11 mouse cellular contexts compared by ENCODE assay signal in genomic region chr3:127694802-127695771, GRCm38 (mm10).
DNase-seq lines count a peak whose midpoint lies in the region; ATAC-seq lines count a peak whose summit lies in the region.
"Had no signal": no experiment of that assay in that cellular context is flagged by ENCODE, and none has a peak within 500 bp of the region (broad histone marks: within the 10 kb centered on the region; RNA-seq: fewer than 3 reads in every experiment).

No protein-coding gene starts in this region.

- H3K4me1 ChIP-seq in heart, embryonic 15.5 days (replicated peaks): peaks cover 4% of the 10 kb centered on the region; the same call in 1 of the 2 replicates
- H3K4me1 ChIP-seq in forebrain, embryonic 11.5 days (replicated peaks; ENCODE audit: control insufficient read depth, insufficient read depth, low read length): peaks cover 16% of the 10 kb centered on the region
- H3K4me1 ChIP-seq in midbrain, embryonic 10.5 days: peaks cover 22% of the 10 kb centered on the region
- no peaks in the 10 kb centered on the region; the same call in 1 of the 2 replicates for H3K4me1 ChIP-seq in liver, embryonic 12.5 days

- no peak for ATAC-seq in heart, embryonic 15.5 days (replicated peaks; ENCODE audit: insufficient number of reproducible peaks, insufficient read depth, low FRiP score, low read depth)
- peak; percentile 87 for ATAC-seq in forebrain, embryonic 11.5 days (replicated peaks; ENCODE audit: low FRiP score)
- ATAC-seq in liver, embryonic 12.5 days: no peak

- H3K9me3 ChIP-seq in heart, embryonic 15.5 days (replicated peaks): no peaks in the 10 kb centered on the region
- no peaks in the 10 kb centered on the region for H3K9me3 ChIP-seq in forebrain, embryonic 11.5 days (ENCODE audit: control insufficient read depth, low read length)
- no peaks in the 10 kb centered on the region for H3K9me3 ChIP-seq in midbrain, embryonic 10.5 days (replicated peaks)
- no peaks in the 10 kb centered on the region for H3K9me3 ChIP-seq in liver, embryonic 12.5 days (replicated peaks)
- H3K9me3 ChIP-seq: G1E had no signal

- peak overlapping the region; percentile 33 for H3K4me3 ChIP-seq in heart, embryonic 15.5 days
- H3K4me3 ChIP-seq in forebrain, embryonic 11.5 days (ENCODE audit: low read depth, low read length): peak overlapping the region; percentile 26
- H3K4me3 ChIP-seq in midbrain, embryonic 10.5 days: peak overlapping the region; percentile 53
- no peak overlapping the region for H3K4me3 ChIP-seq in liver, embryonic 12.5 days

- no peak overlapping the region for H3K27ac ChIP-seq in heart, embryonic 15.5 days
- H3K27ac ChIP-seq in forebrain, embryonic 11.5 days (ENCODE audit: low read depth, low read length): peak overlapping the region; percentile 81
- peak overlapping the region; percentile 71 for H3K27ac ChIP-seq in midbrain, embryonic 10.5 days (replicated peaks)
- H3K27ac ChIP-seq in liver, embryonic 12.5 days: no peak overlapping the region

- intact Hi-C loops in left cerebral cortex, postnatal 25 days (cut with DNase I): no loop called here

- H3K36me3 ChIP-seq in heart, embryonic 15.5 days: no peaks in the 10 kb centered on the region
- no peaks in the 10 kb centered on the region for H3K36me3 ChIP-seq in forebrain, embryonic 11.5 days (ENCODE audit: control insufficient read depth, insufficient read depth, low read length)
- no peaks in the 10 kb centered on the region for H3K36me3 ChIP-seq in midbrain, embryonic 10.5 days
- no peaks in the 10 kb centered on the region for H3K36me3 ChIP-seq in liver, embryonic 12.5 days
- H3K36me3 ChIP-seq: G1E had no signal

- H3K9ac ChIP-seq in heart, embryonic 15.5 days: no peak overlapping the region
- H3K9ac ChIP-seq in forebrain, embryonic 11.5 days (ENCODE audit: low read length): peak overlapping the region; percentile 61
- H3K9ac ChIP-seq in liver, embryonic 12.5 days: no peak overlapping the region

- no peak for DNase-seq in heart, adult 18-20 months
- peak; percentile 76 for DNase-seq in Muller cell, postnatal 12 days (ENCODE audit: inconsistent ontology term)
- peak; percentile 87 for DNase-seq in forebrain, embryonic 11.5 days (ENCODE audit: low spot score)
- peak; percentile 47 for DNase-seq in midbrain, embryonic 10.5 days (ENCODE audit: low spot score)
- no peak for DNase-seq in ovary, postnatal 14 days (ENCODE audit: low spot score)
- no peak for DNase-seq in left cerebral cortex, postnatal 25 days (ENCODE audit: low spot score in 2 of 2)
- DNase-seq: cerebellum, adult 9-10 months; thymus, postnatal 4 days had no signal

- H3K4me2 ChIP-seq in heart, embryonic 15.5 days: peak overlapping the region; percentile 55
- H3K4me2 ChIP-seq in forebrain, embryonic 11.5 days (ENCODE audit: low read depth, low read length, severe bottlenecking): peak overlapping the region; percentile 64
- no peak overlapping the region for H3K4me2 ChIP-seq in liver, embryonic 12.5 days

- peaks cover 29% of the 10 kb centered on the region for H3K27me3 ChIP-seq in heart, embryonic 15.5 days
- H3K27me3 ChIP-seq in forebrain, embryonic 11.5 days (ENCODE audit: control insufficient read depth, insufficient read depth, low read length): peaks cover 11% of the 10 kb centered on the region; the same call in 1 of the 2 replicates
- H3K27me3 ChIP-seq in midbrain, embryonic 10.5 days (ENCODE audit: low read depth, poor library complexity, severe bottlenecking): peaks cover 89% of the 10 kb centered on the region
- peaks cover 28% of the 10 kb centered on the region for H3K27me3 ChIP-seq in liver, embryonic 12.5 days (replicated peaks)

- WGBS in heart, embryonic 15.5 days: 16% methylated on average over 43 of the region's 43 CpGs
- 3% methylated on average over 43 of the region's 43 CpGs for WGBS in forebrain, embryonic 11.5 days
- 6% methylated on average over 43 of the region's 43 CpGs for WGBS in midbrain, embryonic 10.5 days
- 17% methylated on average over 43 of the region's 43 CpGs for WGBS in liver, embryonic 12.5 days (ENCODE audit: insufficient replicate concordance)

Comparison
In these comparisons a context has a peak if more than half of its experiments do, and no peak if none do; other contexts are left out.
1. H3K27ac ChIP-seq: peak in forebrain, embryonic 11.5 days (single experiment) and midbrain, embryonic 10.5 days (single experiment); none in heart, embryonic 15.5 days (single experiment) and liver, embryonic 12.5 days (single experiment).
2. DNase-seq: peak in Muller cell, postnatal 12 days (single experiment), forebrain, embryonic 11.5 days (single experiment) and midbrain, embryonic 10.5 days (single experiment); none in heart, adult 18-20 months (0 of 2), ovary, postnatal 14 days (single experiment) and left cerebral cortex, postnatal 25 days (0 of 2).